Mouse (Mus musculus) forebrain, embryonic 16.5 days (tissue): ENCODE measurements around the gene Washc4. TPM values are rescaled to one million over a fixed set of nuclear protein-coding genes. Genes with fewer than 3 reads are reported as not detected.

Experiments used
- ATAC-seq: fragments of 200-750 bp; cut with Nextera tagmentation; 2 replicates; pipeline ENCODE4 v1.8.0; 2017; ENCODE audit warnings: mild to moderate bottlenecking, moderate library complexity
- H3K27ac ChIP-seq: fragments of 300-500 bp; sonication (generic); 2 replicates; pipeline ENCODE4 v1.5.1; 2014; ENCODE audit warnings: low read length, control low read depth
- H3K27me3 ChIP-seq: fragments of 300-500 bp; sonication (generic); replicated peaks from 2 replicates; pipeline ENCODE4 v1.6.1; 2014; ENCODE audit warnings: low read length; ENCODE audit not compliant: control insufficient read depth, insufficient read depth
- H3K36me3 ChIP-seq: fragments of 300-500 bp; sonication (generic); 2 replicates; pipeline ENCODE4 v1.6.1; 2014; ENCODE audit not compliant: control insufficient read depth, insufficient read depth
- H3K4me1 ChIP-seq: fragments of 300-500 bp; sonication (generic); replicated peaks from 2 replicates; pipeline ENCODE4 v1.6.1; 2014; ENCODE audit warnings: low read length; ENCODE audit not compliant: control insufficient read depth, insufficient read depth
- H3K4me2 ChIP-seq: fragments of 300-500 bp; sonication (generic); 2 replicates; pipeline ENCODE4 v1.6.1; 2014; ENCODE audit warnings: mild to moderate bottlenecking, low read length, control low read depth
- H3K4me3 ChIP-seq: fragments of 300-500 bp; sonication (generic); replicated peaks from 2 replicates; pipeline ENCODE4 v1.5.1; 2014; ENCODE audit warnings: mild to moderate bottlenecking, low read length, control low read depth
- H3K9ac ChIP-seq: fragments of 300-500 bp; sonication (generic); replicated peaks from 2 replicates; pipeline ENCODE4 v1.6.1; 2014; ENCODE audit warnings: low read depth, low read length, control low read depth
- H3K9me3 ChIP-seq: fragments of 300-500 bp; sonication (generic); 2 replicates; pipeline ENCODE4 v1.6.1; 2016; ENCODE audit warnings: low read length; ENCODE audit not compliant: control insufficient read depth
- WGBS: fragments of 180-500 bp; shearing (Covaris S2); extraction: QIAGEN DNeasy Blood & Tissue Kit; methylation state at CpG from one replicate; pipeline ENCODE4 v1.1.7; 2014; 5-methylcytosine and 5-hydroxymethylcytosine counted together
- polyA plus RNA-seq: library from polyadenylated mRNA; unstranded; fragments of >200 nt; fragmentation: Nextera tagmentation; extraction: Ambion mirVana; gene quantifications from 2 replicates; pipeline ENCODE4 v1.2.1, GENCODE M21; 2015

The Washc4 gene
- polyA plus RNA-seq, 1 experiment from 2014 or later = 31.8 TPM

DNA sequence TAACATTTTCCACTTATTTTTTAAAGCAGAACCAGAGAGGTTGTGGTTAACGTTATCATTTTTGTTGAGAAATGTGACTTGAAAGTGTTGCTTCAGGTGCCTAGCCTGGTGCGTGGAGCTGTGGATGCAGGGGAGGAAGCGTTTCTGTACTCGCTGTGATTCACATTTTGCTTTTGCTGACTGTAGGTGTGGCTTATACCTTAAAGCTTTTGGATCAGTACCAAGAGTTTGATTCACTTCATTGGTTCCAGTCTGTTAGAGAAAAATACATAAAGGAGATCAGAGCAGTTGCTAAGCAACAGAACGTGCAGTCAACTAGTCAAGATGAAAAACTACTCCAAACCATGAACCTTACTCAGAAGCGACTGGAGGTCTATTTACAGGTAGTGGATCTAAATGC, 47.2 kb downstream of the Washc4 start:
- WGBS = 76% methylated on average over 6 of the region's 6 CpGs
- no peak for ATAC-seq
- H3K9ac ChIP-seq = no peak overlapping the region
- no peak overlapping the region for H3K4me2 ChIP-seq
- H3K27me3 ChIP-seq = no peaks in the 10 kb centered on the region
- H3K4me1 ChIP-seq = no peaks in the 10 kb centered on the region
- peaks cover 50% of the 10 kb centered on the region for H3K36me3 ChIP-seq
- no peak overlapping the region for H3K4me3 ChIP-seq
- no peaks in the 10 kb centered on the region for H3K9me3 ChIP-seq
- no peak overlapping the region for H3K27ac ChIP-seq

DNA sequence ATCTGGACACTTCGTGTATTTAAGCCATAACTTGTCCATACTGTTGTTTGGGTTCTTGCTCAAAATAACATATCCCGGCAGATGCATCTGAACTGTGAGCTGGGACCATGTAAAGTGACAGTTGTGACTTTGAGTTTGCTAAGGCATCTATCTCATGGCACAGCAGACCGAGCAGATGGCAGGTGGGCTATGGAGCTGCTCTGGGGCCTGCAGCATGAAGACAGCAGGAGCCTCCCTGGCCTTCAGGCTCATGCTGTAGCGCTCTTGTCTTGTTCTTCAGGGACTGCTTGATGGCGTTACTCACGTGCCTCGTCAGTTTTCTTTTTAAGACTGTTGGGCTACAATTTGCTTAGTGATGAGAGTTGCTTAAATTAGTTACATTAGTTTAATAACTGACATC, 49.1 kb downstream of the Washc4 start:
- WGBS = 83% methylated on average over 7 of the region's 7 CpGs
- Histone ChIP-seq H3K36me3 (peaks cover 44% of the 10 kb centered on the region), H3K4me1 (no peaks in the 10 kb centered on the region), H3K4me2 (no peak overlapping the region), H3K9ac (no peak overlapping the region), H3K9me3 (no peaks in the 10 kb centered on the region), H3K4me3 (no peak overlapping the region), H3K27ac (no peak overlapping the region), H3K27me3 (no peaks in the 10 kb centered on the region)
- no peak for ATAC-seq

DNA sequence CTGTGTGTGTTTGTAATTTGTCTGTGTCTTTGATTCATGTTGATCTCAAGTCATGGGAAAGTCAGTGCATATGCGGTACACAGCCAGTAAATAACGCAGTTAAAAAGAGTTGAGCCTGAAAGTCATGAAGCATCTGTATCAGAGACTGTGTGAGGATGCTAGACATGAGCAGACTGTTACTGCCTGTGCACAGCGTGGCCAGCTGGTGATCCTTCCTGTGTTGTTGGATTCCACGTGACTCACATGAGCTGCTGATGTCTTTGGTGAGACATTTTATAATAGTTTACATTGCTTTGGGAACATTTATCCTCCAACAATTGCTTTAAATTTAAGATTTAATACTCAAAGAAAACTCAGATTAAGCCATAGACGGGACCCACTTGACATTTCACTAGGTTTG, 51.0 kb downstream of the Washc4 start:
- ATAC-seq = no peak
- H3K4me3 ChIP-seq = no peak overlapping the region
- no peak overlapping the region for H3K4me2 ChIP-seq
- no peak overlapping the region for H3K9ac ChIP-seq
- no peaks in the 10 kb centered on the region for H3K9me3 ChIP-seq
- no peak overlapping the region for H3K27ac ChIP-seq
- 90% methylated on average over 5 of the region's 5 CpGs for WGBS
- H3K4me1 ChIP-seq = no peaks in the 10 kb centered on the region
- no peaks in the 10 kb centered on the region for H3K27me3 ChIP-seq
- H3K36me3 ChIP-seq = peaks cover 38% of the 10 kb centered on the region

DNA sequence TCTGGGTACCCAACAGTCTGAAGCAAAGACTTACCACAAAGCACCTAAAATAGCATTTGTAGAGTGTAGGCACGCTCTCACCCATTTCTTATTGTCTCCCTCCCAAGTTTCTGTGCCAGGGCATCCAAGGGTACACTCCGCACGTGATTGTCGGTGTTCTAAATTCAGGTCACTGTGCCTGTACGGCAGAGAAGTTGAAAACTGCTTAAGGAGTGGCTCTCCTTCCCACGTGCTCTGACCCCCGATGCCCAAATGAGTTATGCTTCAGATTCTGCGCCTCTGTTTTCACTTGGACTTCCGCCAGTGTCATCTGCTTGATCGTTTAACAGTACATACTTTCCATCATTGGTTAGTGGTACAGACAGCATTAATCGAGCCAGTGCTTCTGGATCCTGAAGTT, 57.1 kb downstream of the Washc4 start:
- no peak overlapping the region for H3K27ac ChIP-seq
- no peak overlapping the region for H3K4me2 ChIP-seq
- no peak overlapping the region for H3K4me3 ChIP-seq
- ATAC-seq = no peak
- H3K9me3 ChIP-seq = no peaks in the 10 kb centered on the region
- H3K27me3 ChIP-seq = no peaks in the 10 kb centered on the region
- peaks cover 3% of the 10 kb centered on the region; the same call in 1 of the 2 replicates for H3K4me1 ChIP-seq
- 75% methylated on average over 11 of the region's 11 CpGs for WGBS
- H3K9ac ChIP-seq = no peak overlapping the region
- H3K36me3 ChIP-seq = peaks cover 27% of the 10 kb centered on the region

DNA sequence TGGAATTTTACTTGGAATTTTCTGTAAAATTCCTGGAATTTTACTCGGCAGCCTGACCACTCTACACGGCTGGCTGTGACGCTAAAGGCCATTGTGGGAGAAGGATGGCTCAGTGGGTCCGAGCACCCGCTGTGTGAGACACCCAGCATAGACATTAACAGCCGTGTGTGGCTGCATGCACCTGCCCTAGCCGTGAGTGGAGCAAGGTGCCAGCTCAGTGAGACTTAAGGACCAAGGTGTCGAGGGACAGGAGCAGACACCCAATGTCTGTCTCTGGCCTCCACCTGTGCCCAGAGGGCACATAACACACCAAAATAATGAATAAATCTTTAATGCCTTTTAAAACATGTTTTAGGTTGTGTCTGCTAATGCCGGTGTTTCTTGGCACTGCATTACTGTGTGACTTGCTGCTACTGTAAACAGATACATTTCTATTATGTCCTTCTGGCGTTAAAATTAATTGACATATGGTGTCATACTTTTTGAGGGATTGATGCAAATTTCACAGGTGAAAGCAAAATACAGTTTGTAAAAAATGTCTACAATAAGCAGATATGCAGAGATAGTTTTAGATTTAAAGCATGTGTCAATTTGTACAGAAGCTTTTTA, 60.5 kb downstream of the Washc4 start:
- H3K9me3 ChIP-seq = no peaks in the 10 kb centered on the region
- peaks cover 3% of the 10 kb centered on the region; the same call in 1 of the 2 replicates for H3K4me1 ChIP-seq
- H3K36me3 ChIP-seq = peaks cover 17% of the 10 kb centered on the region
- ATAC-seq = no peak
- no peak overlapping the region for H3K9ac ChIP-seq
- no peak overlapping the region for H3K4me3 ChIP-seq
- 78% methylated on average over 10 of the region's 10 CpGs for WGBS
- H3K27ac ChIP-seq = no peak overlapping the region
- H3K4me2 ChIP-seq = no peak overlapping the region
- no peaks in the 10 kb centered on the region for H3K27me3 ChIP-seq

DNA sequence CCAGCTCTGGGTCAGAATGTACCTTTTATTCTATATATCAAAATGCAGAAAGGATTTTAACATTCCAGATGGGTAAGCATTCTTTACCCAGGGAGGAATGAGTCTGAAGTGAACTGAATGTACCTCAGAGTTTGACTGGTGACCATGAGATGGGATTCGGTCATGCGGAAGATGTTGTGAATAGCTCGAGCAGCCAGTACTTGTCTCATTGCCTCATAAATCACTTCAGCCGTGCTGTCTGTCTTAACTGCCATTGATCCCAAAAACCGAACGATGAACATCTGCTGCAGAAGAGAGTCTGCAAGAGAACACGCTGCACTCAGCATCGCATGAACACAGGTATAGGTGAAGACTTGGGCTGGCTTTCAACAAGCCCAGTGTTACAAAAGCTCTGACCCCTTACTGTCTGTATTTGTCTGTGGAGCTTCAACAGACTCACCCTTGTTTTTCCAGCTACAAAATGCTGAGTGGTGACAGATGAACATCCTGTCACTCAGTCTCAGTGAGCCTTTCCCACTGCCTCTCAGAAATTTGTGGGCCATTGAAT, 62.2 kb downstream of the Washc4 start:
- Histone ChIP-seq H3K36me3 (peaks cover 14% of the 10 kb centered on the region), H3K4me2 (no peak overlapping the region), H3K9me3 (no peaks in the 10 kb centered on the region), H3K27me3 (no peaks in the 10 kb centered on the region), H3K4me3 (no peak overlapping the region), H3K27ac (no peak overlapping the region), H3K4me1 (peaks cover 3% of the 10 kb centered on the region; the same call in 1 of the 2 replicates), H3K9ac (no peak overlapping the region)
- WGBS = 43% methylated on average over 8 of the region's 8 CpGs
- no peak for ATAC-seq

DNA sequence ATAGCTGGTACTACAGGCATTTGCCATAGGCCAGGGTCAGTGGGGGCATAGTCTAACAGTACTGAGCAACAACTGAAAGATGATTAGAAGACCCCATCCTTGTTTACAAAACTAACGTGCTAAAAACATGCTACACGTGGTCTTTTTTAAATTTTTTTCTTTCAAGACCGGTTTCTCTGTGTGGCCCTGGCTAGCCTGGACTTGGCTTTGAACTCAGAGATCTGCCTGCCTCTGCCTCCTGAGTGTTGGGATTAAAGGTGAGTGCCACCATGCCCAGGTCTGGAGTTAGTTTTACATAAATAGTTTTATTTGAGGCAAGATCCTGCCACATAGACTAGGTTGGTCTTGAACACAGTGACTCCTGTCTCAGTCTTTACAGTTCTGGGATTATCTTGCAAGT, 63.6 kb downstream of the Washc4 start:
- H3K9ac ChIP-seq = no peak overlapping the region
- no peak overlapping the region for H3K27ac ChIP-seq
- H3K9me3 ChIP-seq = no peaks in the 10 kb centered on the region
- H3K4me1 ChIP-seq = peaks cover 3% of the 10 kb centered on the region; the same call in 1 of the 2 replicates
- WGBS = 94% methylated on average over 3 of the region's 3 CpGs
- ATAC-seq = no peak
- H3K27me3 ChIP-seq = no peaks in the 10 kb centered on the region
- no peak overlapping the region for H3K4me3 ChIP-seq
- H3K4me2 ChIP-seq = no peak overlapping the region
- peaks cover 12% of the 10 kb centered on the region for H3K36me3 ChIP-seq

DNA sequence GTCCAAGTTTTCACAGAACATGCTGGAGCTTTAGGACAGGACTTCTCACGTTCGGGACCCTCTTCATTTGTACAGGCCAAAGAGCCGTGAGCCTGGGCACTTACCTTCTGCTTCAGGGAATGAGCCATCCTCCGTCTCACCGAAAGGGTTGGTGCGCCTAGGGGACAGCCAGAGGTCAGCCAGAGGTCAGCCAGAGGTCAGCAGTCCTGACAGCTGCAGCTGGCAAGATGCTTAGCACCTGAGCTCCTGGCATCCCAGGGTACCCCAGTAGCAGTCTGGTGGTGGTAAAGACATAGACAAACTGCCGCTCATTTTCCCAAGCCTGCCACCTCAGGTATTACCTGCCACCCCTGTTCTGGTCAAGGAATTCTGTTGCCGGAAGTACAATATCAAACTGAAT, 65.0 kb downstream of the Washc4 start:
- Histone ChIP-seq H3K4me1 (peaks cover 3% of the 10 kb centered on the region; the same call in 1 of the 2 replicates), H3K4me3 (no peak overlapping the region), H3K9ac (no peak overlapping the region), H3K4me2 (no peak overlapping the region), H3K9me3 (no peaks in the 10 kb centered on the region), H3K27me3 (no peaks in the 10 kb centered on the region), H3K27ac (no peak overlapping the region), H3K36me3 (peaks cover 9% of the 10 kb centered on the region)
- 90% methylated on average over 8 of the region's 8 CpGs for WGBS
- no peak for ATAC-seq

DNA sequence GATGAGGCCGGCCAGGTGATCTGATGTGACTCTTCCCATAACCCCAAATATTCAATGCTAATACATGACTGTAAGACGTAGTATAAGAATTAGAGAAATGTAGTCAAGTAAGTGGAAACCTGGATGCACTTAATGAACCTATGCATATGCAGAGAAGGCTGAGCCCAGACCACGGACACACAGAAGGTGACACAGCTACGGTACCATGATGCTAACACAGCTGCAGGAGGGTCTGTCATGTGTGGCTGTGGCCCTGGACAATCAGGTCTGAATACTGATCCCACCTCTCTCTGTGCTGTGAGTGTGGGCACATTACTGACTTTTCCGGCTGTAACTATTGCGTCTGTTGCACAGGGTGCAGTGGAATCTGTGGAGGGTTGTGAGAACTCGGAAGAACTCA, 67.0 kb downstream of the Washc4 start:
- H3K27ac ChIP-seq = no peak overlapping the region

More for the DNA sequence above, 67.0 kb downstream of the Washc4 start:
- no peaks in the 10 kb centered on the region for H3K27me3 ChIP-seq
- H3K9ac ChIP-seq = no peak overlapping the region
- 96% methylated on average over 7 of the region's 7 CpGs for WGBS
- no peaks in the 10 kb centered on the region for H3K9me3 ChIP-seq
- no peak for ATAC-seq
- no peaks in the 10 kb centered on the region for H3K4me1 ChIP-seq
- H3K4me2 ChIP-seq = no peak overlapping the region
- no peak overlapping the region for H3K4me3 ChIP-seq
- 0 out of 2 replicates have a peak, but pooled peaks cover 4% of the 10 kb centered on the region for H3K36me3 ChIP-seq
